Mouse (Mus musculus) heart, adult 8-10 months (tissue): ENCODE measurements around the gene Cep57l1. TPM values are rescaled to one million over a fixed set of nuclear protein-coding genes. Genes with fewer than 3 reads are reported as not detected.
"Not testable (repeated sequence)": the region's sequence is repeated elsewhere in the genome, so short reads cannot be mapped to it uniquely, and the experiment has no call there.

ENCODE experiments used
- DNase-seq: peaks from one replicate; pipeline ENCODE4 v3.0.0; 2022; ENCODE audit warnings: low spot score
- total RNA-seq, 4 experiments: library from RNA; stranded (reverse); gene quantifications; 2 replicates each; pipeline ENCODE4 v1.2.4; 2022

Gene Cep57l1
- total RNA-seq: 1 to 10 TPM; 2.1 to 4.3 (median 3.0) TPM

DNA sequence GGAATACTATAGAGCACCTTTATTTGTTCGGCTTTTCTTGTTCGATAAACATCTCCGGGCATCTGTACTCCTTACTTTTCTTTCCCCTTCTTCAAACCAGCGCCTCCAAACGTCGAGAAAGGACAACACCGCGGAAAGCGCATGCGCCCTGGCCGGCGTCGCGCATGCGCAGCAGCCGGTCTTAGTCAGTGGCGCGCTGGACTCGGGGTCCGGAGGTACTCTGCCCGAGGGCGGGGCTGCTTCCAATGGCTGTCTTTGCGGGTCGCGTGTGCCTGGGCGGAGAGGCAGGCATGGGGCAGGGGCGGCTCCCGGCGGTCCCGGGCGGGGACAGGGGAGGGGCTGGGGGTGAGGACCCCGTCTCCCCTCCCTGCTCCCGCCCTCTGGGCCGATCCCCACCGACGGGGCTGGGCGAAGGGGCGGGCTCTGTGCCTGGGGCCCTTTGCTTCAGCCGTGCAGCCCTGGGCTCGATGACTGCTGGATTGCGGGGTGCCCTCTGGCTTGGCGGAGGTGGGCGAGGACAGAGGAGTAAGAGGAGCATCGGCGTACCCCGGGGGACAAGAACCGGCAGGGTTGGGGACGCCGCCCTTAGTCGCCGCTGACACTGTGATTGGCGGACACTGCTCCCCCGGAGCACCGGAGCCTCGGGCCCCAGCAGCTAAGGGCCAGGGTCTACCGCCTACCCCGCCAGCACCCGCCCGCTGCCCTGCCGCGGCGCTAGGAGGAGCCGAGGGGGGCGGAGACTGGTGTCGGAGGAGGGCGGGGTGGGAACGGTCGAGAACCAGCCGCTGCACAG is at the start of gene Cep57l1, which contains the start of gene Sesn1:
TSS of gene Cep57l1 (minus strand) at position 101 of the 793 bp plus-strand sequence.
TSS of gene Sesn1 (plus strand) at position 165 of the 793 bp plus-strand sequence.
- peak; percentile 93 for DNase-seq

DNA sequence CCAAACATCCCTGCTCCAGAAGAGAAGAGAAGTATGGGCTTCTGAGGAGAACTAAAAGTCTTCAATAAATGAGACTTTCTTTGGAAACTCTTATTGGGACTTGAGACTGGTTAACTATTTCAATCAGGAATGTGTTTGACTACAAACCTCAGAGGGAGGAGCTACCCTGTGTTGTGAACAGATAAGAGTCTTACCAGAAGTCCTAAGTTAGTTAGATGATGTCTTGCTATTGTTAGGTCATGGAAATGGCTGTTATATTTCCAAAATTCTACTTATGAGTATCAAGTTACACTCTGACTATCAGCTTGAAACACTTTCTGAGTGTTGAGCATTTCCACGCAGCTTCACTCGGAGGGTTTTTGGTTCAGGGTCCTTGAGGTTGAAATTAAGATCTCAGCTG is 39.0 kb upstream of the Cep57l1 start:
- no peak for DNase-seq

DNA sequence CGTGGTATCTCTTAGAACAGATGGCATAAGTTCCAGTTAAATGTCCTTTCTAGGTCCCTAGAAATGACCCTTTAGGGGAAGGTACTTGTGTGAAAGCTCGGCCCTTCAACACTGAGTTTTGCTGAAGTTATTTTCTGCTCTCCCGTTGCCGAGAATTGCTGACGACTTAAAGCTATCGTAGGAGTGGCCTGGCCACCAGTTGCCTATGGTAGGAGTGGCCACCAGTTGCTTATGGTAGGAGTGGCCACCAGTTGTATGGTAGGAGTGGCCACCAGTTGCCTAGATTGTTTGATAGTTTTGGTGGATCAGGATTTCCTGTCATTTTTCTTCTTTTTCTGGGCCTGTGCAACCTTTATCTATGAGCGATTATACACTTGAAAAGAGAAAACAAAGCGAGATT is 38.1 kb upstream of the Cep57l1 start:
- DNase-seq: no peak

DNA sequence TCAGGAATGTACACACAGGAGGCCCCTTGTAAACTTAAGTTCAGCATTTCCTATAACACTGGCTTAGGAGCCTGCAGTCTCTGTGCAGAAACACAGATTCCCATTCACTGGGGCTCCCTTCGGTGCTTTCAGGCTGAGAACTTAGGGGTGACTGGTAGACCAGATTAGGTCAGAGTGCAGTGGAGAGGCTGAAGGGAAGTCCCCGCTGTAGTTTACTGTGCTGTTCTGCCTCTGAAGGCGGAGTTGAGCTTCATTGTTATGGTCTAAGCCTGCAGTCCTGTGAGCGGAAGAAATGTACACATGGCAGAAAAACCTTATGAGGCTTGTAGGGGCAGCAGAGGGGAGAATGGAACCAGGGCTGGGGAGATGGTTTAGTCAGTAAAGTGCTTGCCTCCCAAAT is 29.2 kb upstream of the Cep57l1 start:
- no peak for DNase-seq

DNA sequence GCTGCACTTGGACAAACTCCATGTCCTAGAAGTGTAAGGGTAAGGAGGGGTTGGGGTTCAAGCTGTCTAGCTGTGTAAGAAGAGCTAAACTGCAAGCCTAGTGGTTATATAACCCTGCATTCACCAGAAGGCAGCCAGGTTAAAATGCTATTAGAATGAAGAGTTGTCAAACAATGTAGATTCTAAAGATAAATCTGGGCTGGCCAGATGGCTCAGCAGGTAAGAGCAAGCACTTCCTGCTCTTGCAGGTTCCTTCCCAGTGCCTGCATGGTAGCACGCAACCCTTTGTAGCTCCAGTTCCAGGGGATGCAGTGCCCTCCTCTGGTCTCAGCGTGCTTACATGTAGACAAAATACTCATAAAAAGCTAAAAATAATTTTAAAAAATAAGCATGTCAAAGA is 24.5 kb upstream of the Cep57l1 start:
- DNase-seq: no peak

DNA sequence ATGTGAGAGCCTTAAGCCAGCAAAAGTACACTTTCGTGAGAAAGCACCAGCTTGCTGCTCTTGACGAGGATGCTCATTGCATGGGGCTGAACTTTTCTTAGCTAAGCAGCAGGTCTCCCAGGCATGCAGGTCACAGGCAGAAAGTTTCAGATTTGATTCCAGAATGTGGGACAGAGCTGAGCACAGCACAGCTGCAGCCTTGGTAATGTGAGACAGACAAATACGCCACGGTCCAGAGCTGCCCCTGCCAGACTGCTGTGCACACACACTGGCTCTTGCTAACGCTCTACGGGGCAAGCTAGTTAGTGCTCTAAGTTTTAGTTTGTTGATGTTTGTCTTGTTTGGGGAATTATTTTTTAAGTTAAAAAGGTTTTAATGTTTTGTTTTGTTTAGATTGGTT is 22.5 kb upstream of the Cep57l1 start:
- DNase-seq: no peak

DNA sequence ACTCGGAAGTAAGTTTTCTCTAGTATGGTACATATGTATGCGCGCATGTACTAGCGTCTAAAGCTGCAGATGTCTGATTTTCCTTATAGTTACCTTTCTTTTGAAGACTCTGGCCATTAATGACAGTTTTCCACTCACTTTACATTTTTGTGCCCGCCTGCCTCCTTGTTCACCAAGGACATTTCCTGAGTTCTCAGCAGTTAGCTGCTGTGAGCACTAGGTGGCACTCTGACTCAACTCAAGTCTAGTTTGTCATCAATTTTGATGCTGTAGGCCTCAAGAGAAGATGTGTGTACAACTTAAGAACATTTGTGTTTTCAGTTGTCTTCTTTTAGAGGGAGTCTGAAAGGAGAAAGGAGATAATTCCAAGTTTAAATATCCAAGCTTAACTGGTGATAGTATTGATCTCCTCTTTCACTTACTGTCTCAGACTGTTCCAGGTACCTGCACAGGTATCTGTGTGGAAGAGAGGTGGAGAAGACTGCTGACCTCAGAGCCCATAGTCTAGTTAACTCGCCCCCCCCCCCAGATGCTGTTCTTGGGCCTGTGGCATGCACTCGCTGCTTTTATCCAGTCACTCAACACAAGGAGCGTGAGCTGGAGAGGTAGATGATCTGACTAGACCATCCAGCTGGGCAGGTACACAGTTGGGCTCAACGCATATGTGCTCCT is 21.3 kb upstream of the Cep57l1 start:
- peak; percentile 79 for DNase-seq

DNA sequence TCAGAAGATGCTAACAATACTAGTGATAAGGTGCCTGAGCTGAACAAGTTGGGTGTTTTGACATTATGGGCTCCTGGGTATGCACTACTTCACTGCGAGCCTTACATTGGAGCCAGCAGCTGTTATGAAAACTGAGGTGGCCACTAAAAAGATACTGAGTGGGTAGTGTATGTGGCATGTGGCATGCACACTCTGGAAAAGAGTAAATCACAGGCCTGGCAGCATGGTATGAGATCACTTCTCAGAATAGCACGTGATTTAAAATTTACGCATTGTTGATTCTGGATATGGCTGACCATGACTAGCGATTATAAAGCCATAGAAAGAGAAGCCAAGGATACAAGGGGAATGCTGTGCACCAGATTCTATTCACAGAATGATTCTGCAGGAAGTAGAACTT is 20.8 kb upstream of the Cep57l1 start:
- no peak for DNase-seq

DNA sequence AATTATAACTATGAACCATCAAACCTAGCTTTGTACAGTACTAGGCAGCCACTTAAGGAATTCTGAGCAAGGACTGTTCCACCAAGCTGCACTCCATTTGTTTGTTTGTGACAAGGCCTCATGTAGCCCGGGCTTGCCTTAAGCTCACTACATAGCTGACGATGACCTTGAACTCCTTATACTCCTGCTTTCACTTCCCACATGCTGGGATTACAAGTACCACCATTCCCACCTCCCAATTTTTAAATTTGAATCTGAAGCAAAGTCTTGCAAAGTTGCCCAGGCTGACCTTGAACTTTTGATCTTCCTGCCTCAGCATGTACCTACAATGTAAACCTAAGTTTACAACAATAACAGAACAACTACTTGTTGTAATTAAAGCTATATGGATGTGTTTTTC is 20.3 kb upstream of the Cep57l1 start:
- no peak for DNase-seq

DNA sequence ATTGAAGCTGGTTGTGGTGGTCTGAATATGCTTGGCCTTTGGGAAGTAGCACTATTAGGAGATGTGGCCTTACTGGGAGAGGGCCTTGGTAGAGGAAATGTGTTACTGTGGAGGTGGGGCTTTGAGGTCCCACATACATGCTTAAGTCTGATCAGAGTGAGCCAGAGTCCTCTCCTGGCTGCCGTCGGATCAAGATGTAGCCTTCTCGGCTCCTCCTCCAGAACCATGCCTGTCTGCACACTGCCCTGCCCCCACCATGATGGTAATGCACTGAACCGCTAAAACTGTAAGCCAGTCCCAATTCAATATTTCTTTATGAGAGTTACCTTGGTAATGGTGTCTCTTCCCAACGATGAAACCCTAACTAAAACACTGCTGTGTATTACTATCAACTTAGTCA is 19.5 kb upstream of the Cep57l1 start:
- DNase-seq: no peak

DNA sequence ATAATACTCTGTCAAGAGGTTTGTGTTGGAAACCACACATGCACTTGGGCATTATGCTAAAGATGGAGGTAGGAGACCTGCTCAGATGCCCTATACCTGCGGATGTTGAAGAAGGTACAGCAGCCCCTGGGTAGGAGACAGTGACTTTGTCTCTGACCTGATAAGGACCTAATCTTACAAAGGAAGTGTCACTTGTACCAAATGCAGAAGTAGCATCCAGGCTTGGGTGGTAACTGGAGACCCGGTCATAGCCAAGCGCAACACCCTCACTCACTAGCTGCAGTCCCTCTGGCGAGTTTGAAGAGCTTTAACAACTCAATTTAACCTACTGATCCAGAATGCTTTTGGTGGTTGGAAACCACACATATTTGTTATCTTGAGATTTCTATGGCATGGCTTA is 18.1 kb upstream of the Cep57l1 start:
- no peak for DNase-seq

DNA sequence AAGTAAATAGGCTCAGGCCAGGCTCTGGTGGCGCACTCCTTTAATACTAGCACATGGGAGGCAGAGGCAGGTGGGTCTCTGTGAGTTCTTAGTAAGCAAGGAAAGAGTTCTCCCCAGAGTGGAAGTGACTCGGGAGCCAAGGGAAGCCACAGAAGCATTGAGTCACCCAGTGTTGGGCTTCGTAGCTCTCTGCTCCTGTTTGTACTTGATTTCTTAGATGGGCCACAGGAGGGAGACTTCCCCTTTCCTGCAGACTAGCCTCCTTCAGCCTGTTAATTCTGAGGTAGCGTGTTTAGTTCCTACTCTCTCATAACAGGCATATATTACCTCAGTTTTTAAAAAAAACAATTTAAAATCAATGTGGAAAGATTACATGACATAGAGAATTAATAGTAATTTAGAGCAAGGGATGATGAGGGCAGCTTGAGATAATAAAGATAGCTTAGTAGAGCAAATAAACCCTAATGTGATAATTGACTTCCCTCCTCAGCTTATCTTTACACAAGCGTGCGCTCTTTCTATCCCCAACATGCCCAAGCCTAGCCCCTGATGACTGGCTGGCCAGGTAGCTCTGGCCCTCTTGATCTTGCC is 16.9 kb upstream of the Cep57l1 start:
- DNase-seq: no peak

DNA sequence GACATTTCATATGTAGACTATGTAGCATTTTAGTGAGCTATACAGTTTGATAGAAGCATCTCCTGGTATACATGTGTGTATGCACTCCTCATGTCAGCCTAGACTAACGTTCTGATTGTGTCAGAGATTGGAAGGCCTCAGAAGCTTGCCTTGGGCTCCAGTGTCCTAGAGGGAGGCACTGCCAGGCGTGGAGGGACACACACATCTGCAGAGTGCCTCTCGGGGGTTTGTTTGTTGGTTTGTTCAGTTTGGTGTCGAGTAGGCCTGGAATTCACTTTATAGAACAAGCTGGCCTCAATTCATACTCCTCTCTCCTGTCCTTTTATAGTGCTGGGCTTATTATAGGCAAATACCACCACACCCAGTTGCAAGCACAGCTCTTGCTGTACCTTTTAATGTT is 16.3 kb upstream of the Cep57l1 start:
- no peak for DNase-seq

DNA sequence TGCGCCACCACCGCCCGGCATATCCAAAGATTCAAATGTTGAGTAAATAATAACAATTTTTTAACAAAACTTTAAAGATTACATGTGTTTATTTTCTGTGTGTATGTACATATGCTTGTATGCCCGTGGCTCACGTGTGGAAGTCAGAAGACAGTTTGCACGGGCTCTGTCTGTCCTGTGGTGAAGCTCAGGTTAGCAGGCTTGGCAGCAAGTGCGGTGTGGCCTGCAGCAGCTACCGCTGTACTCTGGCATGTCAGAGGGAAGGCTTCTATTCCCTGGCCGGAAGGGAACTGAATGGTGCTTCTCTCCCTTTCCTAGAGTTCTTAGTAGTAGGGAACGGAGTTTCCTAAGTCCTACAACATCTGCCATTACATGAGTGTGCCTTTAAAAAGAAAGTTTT is 15.4 kb upstream of the Cep57l1 start:
- no peak for DNase-seq

DNA sequence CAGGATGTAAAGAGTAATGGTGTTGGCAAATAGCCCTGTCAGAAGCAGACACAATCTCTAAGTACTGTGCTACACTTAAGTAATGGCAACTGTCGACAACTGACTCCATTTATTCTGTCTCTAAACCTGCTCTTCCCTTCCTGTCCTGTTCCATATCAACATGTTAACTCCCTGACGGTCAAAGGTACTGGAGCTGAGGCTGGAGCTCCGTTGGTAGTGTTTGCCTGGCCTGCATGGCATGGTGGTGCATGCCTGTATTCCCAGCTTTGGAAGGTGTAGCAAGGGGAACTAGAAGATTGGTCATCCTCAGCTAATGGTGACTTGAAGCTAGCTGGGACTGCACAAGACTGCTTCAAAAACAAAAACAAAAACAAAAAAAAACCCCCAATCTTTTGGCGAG is 14.2 kb upstream of the Cep57l1 start:
- DNase-seq: no peak

DNA sequence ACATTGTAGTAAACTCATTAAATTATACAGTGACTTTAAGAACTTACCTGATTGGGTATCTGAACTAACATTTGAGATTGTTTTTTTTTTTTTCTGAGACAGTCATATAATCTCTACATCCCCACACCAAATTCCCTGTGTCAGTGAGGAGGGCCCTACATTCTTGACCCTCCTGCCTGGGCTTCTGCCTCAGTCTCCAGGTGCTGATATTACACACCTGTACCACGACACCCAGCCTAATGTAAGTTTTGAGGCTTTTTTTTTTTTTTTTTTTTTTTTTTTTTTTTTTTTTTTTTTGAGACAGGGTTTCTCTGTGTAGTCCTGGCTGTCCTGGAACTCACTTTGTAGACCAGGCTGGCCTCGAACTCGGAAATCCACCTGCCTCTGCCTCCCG is 13.6 kb upstream of the Cep57l1 start:
- DNase-seq: not testable (repeated sequence)

DNA sequence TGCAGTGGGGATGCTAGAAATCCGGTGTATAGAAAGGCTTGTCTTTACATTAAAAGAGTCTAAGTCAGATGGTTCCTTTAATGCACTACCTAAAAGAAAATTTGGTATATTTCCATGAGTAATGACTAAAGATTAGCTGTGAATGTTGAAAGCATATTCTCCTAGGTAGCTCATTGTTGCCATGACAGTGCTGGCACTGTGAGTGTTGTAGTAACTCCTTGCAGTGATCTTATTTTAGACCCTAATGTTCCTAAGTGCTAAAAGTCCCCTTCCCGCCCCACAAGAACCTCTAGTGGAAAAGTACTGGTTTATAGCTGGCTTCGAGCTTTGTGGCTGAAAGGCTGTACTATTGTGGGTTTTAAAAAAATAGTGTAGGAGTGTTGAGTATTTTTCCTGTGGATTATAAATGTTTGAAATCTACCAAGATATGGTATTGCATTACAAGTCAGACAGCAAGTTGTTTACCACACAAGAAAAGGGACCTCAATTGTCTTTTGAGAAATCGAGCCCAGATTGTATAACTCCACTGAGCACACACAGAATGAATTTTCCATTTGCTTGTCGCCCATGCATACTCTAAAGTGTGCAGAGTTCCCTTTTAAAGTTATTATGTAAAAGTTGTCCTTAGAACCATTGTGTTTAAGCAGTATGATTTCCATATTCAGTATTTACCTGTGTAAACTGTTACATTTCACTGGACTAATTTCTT is 13.1 kb upstream of the Cep57l1 start:
- DNase-seq: no peak

DNA sequence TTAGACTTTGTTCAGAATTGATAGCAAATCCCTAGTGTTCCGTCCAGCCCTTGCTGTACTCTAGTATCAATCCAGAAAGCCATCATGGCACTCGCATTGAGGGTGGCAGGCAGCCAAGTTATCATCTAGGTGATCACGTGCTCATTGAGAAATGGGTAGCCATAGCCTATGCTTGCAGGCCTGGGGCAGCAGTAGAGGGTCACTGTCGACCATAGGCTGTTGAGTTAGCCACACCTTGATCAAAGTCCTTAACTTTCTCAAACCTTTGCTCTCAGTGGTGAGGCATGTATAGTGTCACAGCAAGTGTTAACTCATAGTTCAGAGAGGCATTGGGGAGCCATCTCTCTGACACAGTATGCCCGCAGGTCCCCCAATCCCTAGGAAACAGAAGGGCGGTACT is 11.5 kb upstream of the Cep57l1 start:
- no peak for DNase-seq

DNA sequence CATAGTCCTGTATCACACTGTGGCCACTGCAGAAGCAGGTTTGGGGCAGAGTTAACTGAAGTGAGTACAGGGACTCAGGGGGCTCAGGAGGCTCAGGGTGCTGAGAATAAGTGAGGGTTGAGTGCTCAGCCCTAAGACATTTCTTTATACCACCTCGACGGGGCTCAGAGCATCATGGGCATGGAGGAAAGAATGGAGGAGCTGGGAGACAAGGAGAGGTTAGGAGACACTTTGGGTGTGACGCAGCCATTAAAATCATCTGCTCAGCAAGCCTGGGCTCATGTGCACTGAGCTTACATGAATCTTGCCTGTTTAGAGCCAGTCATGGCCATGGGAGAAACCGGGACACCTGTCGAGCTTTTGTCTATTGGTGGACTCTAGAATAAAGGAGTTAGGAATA is 10.7 kb upstream of the Cep57l1 start:
- DNase-seq: no peak

DNA sequence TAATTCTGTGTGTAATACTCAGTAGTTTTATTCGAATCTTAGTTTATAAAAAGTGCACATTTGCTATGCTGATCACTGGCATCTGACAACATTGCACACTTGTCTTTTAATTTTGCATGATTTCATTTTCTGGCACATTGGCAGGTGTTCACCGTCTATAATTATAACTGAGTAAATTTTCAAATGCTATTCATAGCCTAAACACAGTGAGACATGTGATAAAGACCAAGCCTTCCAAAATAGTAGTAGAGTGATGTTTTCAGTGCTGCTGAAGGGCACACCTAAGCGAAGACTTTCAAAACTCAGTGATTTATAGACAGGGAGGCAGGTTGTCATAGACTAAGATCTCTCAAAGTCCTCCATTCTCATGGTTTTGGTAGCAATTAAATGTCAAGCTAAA is 9.6 kb upstream of the Cep57l1 start:
- peak; percentile 50 for DNase-seq

DNA sequence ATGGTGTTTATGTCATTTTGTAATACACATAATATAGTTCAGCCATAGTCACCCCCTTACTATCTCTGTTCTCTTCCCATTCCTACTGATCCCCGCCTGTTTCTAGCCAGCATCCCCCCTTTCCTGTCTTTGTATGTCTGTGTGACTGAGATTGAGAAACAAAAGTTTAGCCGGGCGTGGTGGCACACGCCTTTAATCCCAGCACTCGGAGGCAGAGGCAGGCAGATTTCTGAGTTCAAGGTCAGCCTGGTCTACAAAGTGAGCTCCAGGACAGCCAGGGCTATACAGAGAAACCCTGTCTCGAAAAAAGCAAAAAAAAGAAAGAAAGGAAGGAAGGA is 9.0 kb upstream of the Cep57l1 start:
- DNase-seq: not testable (repeated sequence)

DNA sequence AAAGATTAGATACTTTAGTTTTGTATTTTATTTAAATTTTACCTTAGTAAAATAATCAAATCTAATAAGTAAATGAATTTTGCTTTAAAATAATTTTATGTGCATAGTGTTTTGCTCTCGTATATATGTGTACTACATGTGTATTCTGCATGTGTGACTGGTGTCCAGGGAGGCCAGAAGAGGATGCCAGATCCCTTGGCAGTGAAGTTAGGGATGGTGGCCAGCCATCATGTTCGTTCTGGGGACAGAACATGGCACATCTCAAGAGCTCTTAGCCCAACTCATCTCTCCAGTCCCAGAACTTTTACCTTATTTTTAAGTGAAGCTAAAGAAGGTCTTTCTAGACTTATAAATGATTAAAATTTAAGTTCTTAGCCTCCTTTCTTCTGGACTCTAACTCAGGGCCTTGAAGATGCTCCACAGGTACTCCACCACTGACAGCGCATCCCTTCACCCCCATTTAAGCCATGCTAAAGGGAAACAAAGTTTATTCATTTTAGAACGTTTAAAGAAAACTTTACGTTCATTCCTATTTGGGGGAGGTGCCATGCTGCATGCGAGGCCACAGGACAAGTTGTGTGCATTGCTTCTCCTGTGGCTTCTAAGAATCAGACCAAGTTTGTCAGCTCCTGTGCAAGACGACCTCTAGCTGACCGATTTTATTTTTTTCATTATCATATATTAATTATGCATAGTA is 8.5 kb upstream of the Cep57l1 start:
- DNase-seq: no peak
